Comparison of ENCODE assay signal across 7 mouse cellular contexts in the genomic region with DNA sequence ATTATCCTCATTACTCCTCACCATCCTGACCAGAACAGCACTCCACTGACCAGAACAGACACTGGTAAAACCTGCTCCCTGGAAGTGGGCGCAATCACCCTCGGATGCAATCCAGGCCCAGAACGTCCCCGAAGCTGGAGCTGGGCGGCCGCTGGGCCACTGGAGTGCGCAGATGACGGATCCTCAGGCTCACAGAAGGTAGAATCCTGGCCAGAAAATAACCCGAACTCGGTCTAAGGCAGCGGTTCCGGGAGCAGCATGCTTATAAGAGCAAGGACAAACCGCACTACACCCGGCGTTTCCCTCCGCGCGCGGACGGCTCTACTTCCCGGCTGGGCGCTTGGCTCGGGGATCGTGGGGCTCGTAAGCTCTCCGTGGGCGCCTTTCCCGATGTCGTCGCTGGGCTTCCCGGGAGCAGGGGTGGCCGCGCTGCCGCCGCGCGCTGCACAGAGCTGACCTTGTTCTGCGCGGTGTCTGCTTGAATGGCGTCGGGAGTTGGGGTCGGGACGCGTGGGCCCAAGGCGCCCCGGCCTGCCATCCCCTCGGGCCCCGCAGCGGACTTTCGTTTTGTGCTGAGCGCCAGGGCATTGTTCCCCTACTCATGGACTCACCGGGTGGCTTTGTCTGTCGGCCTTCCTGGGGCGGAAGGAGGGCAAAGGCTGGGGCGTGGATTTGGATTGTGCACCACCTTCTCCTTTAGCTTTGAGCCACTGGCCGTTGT.
DNase-seq lines count a peak whose midpoint lies in the region; ATAC-seq lines count a peak whose summit lies in the region.

No protein-coding gene starts in this region.

- H3K4me3 ChIP-seq in embryonic facial prominence, embryonic 11.5 days (ENCODE audit: low read depth, low read length) = peak overlapping the region; percentile 60
- H3K4me3 ChIP-seq in limb, embryonic 10.5 days = peak overlapping the region; percentile 70
- peak overlapping the region; percentile 62 for H3K4me3 ChIP-seq in midbrain, embryonic 12.5 days

- peak overlapping the region; percentile 97 for H3K9ac ChIP-seq in embryonic facial prominence, embryonic 11.5 days (replicated peaks; ENCODE audit: low read length)
- H3K9ac ChIP-seq in midbrain, embryonic 12.5 days (replicated peaks) = peak overlapping the region; percentile 83

- H3K27ac ChIP-seq in embryonic facial prominence, embryonic 11.5 days (replicated peaks; ENCODE audit: low read depth, low read length) = peak overlapping the region; percentile 81
- peak overlapping the region; percentile 98 for H3K27ac ChIP-seq in limb, embryonic 10.5 days
- peak overlapping the region; percentile 89 for H3K27ac ChIP-seq in midbrain, embryonic 12.5 days (replicated peaks)

- H3K27me3 ChIP-seq in embryonic facial prominence, embryonic 11.5 days (ENCODE audit: control insufficient read depth, insufficient read depth, low read length) = no peaks in the 10 kb centered on the region
- peaks cover 37% of the 10 kb centered on the region for H3K27me3 ChIP-seq in limb, embryonic 10.5 days (ENCODE audit: low read depth, poor library complexity, severe bottlenecking)
- H3K27me3 ChIP-seq in midbrain, embryonic 12.5 days = peaks cover 4% of the 10 kb centered on the region; the same call in 1 of the 2 replicates

- WGBS in embryonic facial prominence, embryonic 11.5 days = under 1% methylated on average over 56 of the region's 56 CpGs
- under 1% methylated on average over 56 of the region's 56 CpGs for WGBS in limb, embryonic 10.5 days
- under 1% methylated on average over 56 of the region's 56 CpGs for whole genome bisulfite sequencing in midbrain, embryonic 12.5 days

- ATAC-seq in embryonic facial prominence, embryonic 11.5 days (replicated peaks; ENCODE audit: insufficient number of reproducible peaks, low FRiP score, low TSS enrichment, low read depth) = peak; percentile 82
- peak; percentile 85 for ATAC-seq in midbrain, embryonic 12.5 days (ENCODE audit: low FRiP score, low read depth)

- H3K4me2 ChIP-seq in embryonic facial prominence, embryonic 11.5 days (ENCODE audit: low read depth, low read length) = peak overlapping the region; percentile 74
- H3K4me2 ChIP-seq in midbrain, embryonic 12.5 days (replicated peaks) = peak overlapping the region; percentile 66

- H3K36me3 ChIP-seq in embryonic facial prominence, embryonic 11.5 days (replicated peaks; ENCODE audit: control insufficient read depth, insufficient read depth, low read depth, low read length) = no peaks in the 10 kb centered on the region
- H3K36me3 ChIP-seq in limb, embryonic 10.5 days = no peaks in the 10 kb centered on the region
- H3K36me3 ChIP-seq in midbrain, embryonic 12.5 days = no peaks in the 10 kb centered on the region

- no peaks in the 10 kb centered on the region for H3K9me3 ChIP-seq in embryonic facial prominence, embryonic 11.5 days (replicated peaks; ENCODE audit: control insufficient read depth, low read length)
- no peaks in the 10 kb centered on the region for H3K9me3 ChIP-seq in limb, embryonic 10.5 days (replicated peaks)
- H3K9me3 ChIP-seq in midbrain, embryonic 12.5 days = peaks cover 5% of the 10 kb centered on the region; the same call in 1 of the 2 replicates

- DNase-seq in adrenal gland, postnatal 10 days = peak; percentile 93
- peak; percentile 87 for DNase-seq in embryonic facial prominence, embryonic 11.5 days (ENCODE audit: low spot score)
- DNase-seq in heart, adult 11 months = peak; percentile 99
- DNase-seq in kidney, adult 18-20 months = peak; percentile 86
- DNase-seq in limb, embryonic 10.5 days (ENCODE audit: low spot score) = peak; percentile 89
- DNase-seq in skeletal muscle tissue, adult 2 months (ENCODE audit: low read depth, low spot score) = peak; percentile 85

- no peaks in the 10 kb centered on the region for H3K4me1 ChIP-seq in embryonic facial prominence, embryonic 11.5 days (ENCODE audit: control insufficient read depth, insufficient read depth, low read length)
- H3K4me1 ChIP-seq in limb, embryonic 10.5 days = peaks cover 11% of the 10 kb centered on the region
- H3K4me1 ChIP-seq in midbrain, embryonic 12.5 days = peaks cover 8% of the 10 kb centered on the region; the same call in 1 of the 2 replicates

Comparison
In these comparisons a context has a peak if more than half of its experiments do, and no peak if none do; other contexts are left out.
1. Peak in every context shown above with its lines: DNase-seq, ATAC-seq, H3K4me3 ChIP-seq and H3K27ac ChIP-seq.